Mouse (Mus musculus): ENCODE results near the gene Lhfpl2. TPM values are rescaled to one million over a fixed set of nuclear protein-coding genes. Genes with fewer than 3 reads are reported as not detected.

Gene Lhfpl2
- total RNA-seq, 1 experiment from 2014 or later, result not detected

DNA sequence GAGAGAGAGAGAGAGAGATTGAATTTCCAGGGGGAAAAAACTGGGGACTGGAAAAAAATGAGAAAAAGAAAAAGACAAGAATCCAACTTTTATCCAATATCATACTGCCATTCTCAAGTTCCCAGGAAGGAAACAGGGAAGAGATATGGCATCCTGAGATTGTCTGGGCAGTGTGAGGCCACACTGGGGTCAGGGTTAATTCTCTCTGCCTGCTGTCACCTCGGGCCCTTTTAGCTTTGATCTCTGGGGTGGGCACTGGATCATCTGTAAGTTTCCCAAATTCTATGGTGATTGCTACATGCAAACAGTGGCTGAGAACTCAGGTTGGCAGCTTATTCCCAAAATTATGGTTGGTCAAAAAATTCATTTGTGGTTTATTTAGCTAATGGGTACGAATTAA, 33.8 kb downstream of the Lhfpl2 start:
- ATAC-seq (replicated peaks; ENCODE audit: insufficient number of reproducible peaks, low FRiP score, low TSS enrichment, poor library complexity, severe bottlenecking), result no peak

DNA sequence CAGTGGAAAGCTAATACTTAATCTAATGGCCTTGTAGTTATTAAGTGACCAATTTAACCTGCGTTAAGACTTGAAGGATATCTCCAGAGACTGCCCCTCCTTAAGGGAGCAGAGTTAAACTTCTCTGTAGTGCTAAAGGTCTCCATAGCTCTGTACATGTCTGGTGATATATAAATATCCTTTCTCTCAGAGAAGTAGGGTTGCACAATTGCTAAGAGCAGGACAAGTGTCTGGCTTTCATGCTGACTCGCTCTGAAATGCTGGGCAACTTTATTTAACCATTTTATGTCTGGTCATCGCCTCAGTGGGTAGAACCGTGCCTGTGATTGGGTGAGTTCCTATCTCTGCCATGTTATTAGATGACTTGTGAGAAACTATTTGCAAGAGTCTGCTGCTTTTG, 36.6 kb downstream of the Lhfpl2 start:
- ATAC-seq (replicated peaks; ENCODE audit: insufficient number of reproducible peaks, low FRiP score, low TSS enrichment, poor library complexity, severe bottlenecking), result no peak

DNA sequence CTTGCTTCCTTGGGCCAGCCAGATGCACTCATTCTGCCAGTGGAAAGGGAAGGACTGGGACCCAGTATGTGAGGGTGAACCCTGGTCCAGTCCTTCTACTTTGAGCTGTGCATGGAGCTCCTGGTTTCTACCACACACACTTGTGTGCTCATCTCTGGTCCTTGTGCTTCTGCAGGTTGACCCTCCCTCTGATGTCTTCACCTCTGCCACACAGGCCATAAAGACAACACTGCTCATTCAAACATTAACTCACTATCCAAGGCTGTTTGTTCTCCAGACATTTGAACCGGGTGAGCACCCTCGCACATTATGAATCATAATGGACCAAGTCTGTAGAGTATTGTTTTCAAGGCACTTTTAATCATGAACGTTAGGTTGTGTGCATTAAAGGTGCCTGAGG, 37.0 kb downstream of the Lhfpl2 start:
- ATAC-seq (replicated peaks; ENCODE audit: insufficient number of reproducible peaks, low FRiP score, low TSS enrichment, poor library complexity, severe bottlenecking), result no peak

DNA sequence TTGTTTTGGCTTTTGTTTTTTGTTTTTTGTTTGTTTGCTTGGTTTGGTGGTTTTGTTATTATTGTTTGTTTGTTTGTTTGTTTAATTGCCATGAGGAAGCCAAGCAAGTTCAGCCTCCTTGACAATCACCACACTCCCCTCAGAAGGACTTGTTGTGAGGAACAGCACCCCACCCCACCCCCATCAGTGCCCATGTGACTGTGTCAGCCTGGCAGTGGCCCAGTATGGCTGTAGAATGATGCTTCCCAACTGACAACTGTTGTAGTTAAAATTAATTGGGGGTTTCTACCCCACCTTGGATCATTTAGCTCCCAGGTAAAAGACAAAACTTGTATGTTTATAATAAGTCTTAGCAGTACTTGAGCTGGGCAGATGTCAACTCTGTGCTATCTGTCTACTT, 37.6 kb downstream of the Lhfpl2 start:
- no peak for ATAC-seq (replicated peaks; ENCODE audit: insufficient number of reproducible peaks, low FRiP score, low TSS enrichment, poor library complexity, severe bottlenecking)

DNA sequence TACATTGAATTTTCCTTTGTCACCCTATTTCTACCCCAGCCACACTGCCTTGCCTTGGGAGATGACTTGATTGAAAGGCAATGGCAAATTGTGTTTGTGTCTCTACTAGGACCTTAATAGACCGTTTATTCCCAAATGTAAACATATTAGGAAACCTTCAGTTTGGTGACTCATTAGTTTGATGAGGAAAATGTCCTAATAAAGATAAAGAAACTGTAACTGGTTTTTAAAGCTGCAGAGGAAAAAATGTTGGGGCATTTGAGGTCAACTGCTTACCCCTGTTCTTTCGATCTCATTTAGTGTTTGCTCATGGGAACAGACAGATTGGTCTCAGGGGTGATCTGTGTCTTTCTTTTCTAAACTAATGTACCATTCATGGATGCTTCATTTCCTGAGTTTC, 40.1 kb downstream of the Lhfpl2 start:
- no peak for ATAC-seq (replicated peaks; ENCODE audit: insufficient number of reproducible peaks, low FRiP score, low TSS enrichment, poor library complexity, severe bottlenecking)

DNA sequence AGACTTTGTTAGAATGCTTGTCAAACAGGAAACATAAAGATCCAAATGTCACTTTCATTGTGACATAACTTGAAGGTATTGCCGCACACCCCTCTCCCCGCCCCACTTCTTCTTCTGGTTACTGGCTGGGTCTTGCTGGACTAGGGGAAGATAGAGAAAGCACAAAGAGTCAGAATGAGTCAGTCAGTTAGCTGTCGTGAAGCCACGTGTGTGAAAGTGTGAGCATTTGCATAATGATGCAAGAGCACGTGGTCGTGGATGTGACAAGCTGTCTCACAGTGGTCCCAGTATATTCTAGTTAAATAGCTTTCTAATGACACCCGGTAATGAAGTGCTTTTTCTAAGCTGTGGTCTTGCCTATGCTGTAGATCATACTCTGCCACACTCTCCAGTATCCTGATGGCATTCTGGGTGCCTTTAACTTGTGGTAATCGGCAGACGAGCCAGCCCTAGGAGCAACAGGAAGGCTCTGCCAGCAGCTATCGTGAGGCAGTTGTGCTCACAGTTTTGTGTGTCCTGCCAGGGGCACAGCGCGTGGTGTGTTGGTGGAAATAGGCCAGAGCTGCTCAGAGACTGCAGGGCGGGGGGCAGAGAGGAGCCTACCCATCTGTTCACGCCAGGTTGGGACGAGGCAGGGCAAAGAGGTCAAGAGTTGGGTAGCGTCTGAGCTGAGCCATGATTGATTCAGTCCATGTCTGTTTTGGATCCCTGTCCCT, 40.9 kb downstream of the Lhfpl2 start:
- peak; percentile 95 for ATAC-seq (replicated peaks; ENCODE audit: insufficient number of reproducible peaks, low FRiP score, low TSS enrichment, poor library complexity, severe bottlenecking)

DNA sequence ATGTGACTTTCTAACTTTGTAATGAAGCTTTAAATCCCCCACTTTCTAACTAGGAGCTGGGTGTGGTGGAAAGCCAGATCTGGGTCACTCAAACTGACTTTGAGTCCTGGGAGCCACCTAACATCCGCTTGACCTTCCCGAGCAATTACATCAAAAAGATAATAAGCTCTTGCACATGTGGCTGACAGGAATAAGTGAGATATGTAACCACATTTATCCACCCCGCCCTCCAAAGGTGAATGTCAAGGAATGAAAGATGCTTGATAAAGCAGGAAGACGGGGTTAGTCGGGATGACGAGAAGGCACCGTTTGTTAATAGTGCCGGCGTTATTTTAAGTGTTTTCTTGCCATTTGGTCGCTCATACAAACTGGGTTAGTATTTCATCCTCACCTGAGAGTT, 41.5 kb downstream of the Lhfpl2 start:
- ATAC-seq (replicated peaks; ENCODE audit: insufficient number of reproducible peaks, low FRiP score, low TSS enrichment, poor library complexity, severe bottlenecking), result no peak

DNA sequence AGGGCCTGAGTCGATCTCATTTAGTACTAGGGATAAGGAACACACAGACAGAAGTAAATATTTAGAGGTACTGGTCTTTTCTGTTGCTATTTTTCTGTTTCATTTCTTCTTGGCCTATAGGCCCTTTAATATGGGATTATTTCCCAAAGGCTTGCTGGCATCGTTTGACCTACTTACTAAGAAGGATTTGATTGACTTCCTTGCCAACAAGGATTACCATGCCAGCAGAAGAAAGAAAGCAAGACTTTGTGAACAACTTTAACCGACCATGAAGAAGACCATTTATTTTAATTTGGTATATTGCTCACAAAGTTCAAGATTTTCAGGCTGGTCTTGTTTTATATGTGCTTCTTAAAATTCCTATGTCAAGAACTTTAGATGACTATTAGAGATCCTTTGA, 42.8 kb downstream of the Lhfpl2 start:
- no peak for ATAC-seq (replicated peaks; ENCODE audit: insufficient number of reproducible peaks, low FRiP score, low TSS enrichment, poor library complexity, severe bottlenecking)

DNA sequence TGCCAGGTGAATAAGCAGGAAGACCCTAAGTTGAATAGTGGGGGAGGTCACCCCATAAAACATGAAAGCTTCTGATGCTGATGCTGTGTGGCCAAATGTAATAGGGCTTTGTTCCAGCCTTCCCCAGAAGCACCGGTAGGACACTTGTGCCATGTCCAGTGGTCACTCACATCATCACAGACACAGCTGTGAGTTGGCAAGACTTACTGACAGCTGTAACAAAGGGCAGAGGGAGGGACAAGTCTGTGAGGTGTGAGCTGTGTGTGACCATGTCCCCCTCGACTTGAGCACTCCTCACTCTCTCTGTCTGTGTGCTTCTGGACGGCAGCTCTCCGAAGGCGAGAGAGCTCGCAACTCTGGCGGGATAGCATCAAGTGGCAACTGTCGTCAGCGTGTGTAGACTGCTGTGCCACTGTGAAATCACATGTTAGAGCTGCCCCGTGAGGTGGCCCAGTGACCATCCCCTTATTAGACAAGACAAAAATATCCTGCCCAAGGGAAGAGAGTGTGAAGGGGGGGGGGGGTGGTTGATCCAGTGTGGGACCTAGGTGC, 43.5 kb downstream of the Lhfpl2 start:
- no peak for ATAC-seq (replicated peaks; ENCODE audit: insufficient number of reproducible peaks, low FRiP score, low TSS enrichment, poor library complexity, severe bottlenecking)

DNA sequence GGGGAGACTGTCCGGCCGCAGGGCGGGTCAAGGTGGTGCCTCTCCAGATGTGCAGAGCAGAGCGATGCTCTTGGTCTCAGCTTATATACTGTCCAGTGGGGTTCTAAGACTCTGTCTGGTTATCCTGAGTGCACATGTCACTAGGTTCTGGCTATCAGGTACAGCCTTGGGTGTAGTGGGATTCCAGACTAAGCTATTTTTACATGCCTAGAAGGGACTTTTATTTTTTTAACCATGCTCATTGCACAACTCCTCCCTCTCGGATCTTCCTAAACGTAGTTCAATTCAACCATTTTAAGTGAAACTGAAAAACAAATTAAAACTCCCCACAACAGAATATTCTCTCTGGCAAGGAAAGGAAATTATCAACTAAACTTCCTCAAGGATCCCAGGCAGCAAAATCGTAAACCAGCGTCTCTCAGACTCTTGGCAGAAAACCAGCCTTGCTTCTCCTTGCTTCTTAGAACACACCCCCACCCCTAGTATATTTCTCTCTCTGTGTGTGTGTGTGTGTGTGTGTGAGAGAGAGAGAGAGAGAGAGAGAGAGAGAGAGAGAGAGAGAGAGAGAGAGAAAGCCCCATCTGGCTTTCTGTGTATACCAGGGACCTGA, 47.4 kb downstream of the Lhfpl2 start:
- no peak for ATAC-seq (replicated peaks; ENCODE audit: insufficient number of reproducible peaks, low FRiP score, low TSS enrichment, poor library complexity, severe bottlenecking)

DNA sequence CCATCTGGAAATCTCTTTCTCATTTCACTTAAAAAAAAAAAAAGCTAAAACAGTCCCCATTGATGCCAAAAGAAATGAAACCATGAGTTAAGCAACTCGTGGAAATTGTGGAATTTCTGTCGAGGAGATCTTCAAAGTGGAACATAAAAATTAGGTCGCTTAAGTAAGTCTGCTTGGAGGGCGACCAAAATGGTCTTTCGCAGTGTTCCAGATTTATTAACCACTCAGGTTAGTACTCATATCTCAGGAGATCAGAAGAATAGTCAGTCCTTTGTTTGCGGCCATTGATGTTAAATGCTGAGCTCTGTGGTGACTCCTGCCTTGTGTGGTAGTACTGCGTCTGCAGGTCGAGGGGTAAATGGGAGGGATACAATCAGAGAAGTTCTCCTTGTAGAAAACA, 48.8 kb downstream of the Lhfpl2 start:
- no peak for ATAC-seq (replicated peaks; ENCODE audit: insufficient number of reproducible peaks, low FRiP score, low TSS enrichment, poor library complexity, severe bottlenecking)

DNA sequence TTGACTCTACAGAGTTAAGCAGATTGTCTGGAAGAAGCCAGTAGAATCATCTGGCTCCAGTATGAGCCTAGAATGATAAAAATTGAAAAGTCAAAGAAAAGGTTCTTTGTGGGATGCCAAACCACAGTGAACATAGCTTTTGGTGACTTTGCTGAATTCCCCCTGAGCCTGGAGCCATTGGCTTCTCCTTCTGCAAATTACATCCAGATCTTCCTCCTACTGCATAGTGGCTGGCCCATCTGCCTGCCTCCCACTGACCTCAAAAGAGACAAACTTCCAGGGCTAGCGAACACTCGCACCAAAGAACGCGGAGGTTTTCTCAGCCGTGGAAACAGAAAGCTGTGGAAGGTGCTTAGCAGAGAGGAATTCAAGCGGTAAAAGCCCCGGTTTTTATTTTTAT, 49.4 kb downstream of the Lhfpl2 start:
- no peak for ATAC-seq (replicated peaks; ENCODE audit: insufficient number of reproducible peaks, low FRiP score, low TSS enrichment, poor library complexity, severe bottlenecking)

DNA sequence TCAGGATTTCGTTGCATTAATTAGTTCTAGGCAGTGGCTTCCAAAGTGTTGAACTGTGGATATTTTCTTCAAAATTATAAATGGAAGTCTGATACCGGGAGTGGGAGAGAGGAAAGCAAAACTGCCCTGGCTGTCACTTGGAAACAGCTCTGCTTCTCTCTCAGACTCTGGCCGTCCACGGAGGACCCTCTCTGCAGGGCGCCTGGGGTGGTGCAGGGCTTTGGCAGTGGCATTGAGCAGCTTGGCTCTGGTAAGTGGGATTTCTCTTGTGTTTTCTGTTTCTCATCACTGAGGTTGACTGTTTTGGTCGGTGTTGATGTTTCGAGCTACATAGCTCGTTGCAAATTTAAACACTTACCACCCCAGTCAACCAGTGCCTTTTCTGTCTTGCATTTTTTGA, 53.0 kb downstream of the Lhfpl2 start:
- ATAC-seq (replicated peaks; ENCODE audit: insufficient number of reproducible peaks, low FRiP score, low TSS enrichment, poor library complexity, severe bottlenecking), result no peak

DNA sequence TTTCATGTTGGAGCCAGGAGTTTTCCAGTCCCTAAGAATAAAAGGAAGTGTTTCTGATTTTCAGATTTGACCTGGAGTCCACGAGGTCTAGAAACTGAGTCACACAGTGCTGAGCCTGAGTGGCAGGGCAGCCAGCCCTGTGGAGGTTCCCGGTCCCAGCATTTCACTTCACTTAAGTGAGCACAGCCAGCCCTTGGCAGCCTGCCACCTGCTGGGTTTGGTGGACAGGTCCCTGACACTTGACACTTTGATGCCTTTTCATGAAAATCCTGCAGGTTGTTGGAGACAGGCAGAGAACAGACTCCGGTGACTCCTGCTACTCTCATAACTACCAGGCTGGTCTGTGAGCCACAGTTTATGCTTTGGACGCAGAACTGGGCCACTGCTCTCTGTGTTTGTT, 57.9 kb downstream of the Lhfpl2 start:
- no peak for ATAC-seq (replicated peaks; ENCODE audit: insufficient number of reproducible peaks, low FRiP score, low TSS enrichment, poor library complexity, severe bottlenecking)

DNA sequence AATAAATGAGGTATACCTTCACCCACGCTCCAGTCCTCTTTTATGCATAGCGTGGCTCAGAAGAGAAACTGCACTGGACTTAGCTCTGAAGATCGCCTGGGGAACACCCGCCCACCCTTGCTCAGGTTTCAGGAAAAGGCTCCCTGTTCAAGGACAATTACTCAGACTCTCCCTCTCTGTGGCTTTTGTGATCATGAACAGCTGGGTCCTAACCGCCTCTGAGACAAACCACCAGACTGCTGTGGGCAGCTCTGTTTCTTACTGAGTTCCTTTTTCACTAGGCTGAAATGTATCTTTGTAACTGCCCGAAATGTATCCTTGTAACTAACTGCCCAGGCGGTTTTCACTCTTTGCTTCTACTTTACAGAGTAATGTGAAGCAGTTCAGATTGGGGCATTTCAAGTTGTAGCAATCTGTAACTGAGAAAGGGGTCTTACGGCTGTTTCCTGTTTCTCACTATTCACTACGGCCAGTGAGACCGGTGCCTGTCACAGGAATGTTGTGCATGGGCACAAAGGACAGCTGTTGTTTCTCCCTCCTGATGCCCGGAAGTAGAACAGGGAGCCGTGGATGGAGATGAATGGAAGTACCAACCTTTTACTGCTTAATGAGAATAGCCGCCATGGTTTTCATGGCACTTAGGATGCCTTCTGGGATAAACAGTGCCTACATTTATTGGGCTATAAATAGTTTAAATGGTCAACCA, 59.3 kb downstream of the Lhfpl2 start:
- ATAC-seq (replicated peaks; ENCODE audit: insufficient number of reproducible peaks, low FRiP score, low TSS enrichment, poor library complexity, severe bottlenecking), result no peak

DNA sequence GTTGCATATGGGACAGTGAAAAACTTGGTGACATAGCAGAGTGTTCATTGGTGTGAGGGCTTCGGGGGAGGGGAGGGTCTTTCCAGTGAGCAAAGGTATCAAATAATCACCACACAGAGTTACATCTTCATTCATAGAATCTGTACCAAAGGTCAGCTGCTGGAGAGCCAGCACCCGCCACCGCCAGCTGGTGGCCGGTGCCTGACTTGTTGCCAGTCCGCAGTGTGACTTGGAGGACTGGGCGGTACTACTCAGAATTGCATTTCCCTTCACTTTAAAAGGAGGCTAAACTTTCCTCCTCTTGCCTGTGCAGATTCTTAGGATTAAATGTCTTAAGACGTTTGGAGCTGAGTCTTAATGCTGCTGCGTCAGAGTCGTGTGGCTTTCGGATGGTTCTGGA, 59.9 kb downstream of the Lhfpl2 start:
- ATAC-seq (replicated peaks; ENCODE audit: insufficient number of reproducible peaks, low FRiP score, low TSS enrichment, poor library complexity, severe bottlenecking), result no peak

DNA sequence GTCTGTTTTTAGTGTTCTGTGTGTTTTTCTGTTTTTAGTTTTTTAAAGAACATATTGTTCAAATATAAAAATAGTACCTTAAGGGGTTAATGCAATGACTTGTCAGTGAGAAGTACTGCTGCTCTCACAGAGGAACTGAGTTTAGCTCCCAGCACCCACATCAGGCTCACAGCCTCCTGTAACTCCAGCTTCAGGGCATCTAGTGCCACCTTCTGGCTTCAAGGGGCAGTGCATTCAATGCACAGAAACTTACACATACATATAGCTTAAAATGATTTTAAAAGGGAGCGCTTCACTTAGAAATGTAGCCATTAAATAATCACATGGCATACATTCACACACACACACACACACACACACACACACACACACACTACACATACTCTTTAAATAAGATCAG, 60.5 kb downstream of the Lhfpl2 start:
- no peak for ATAC-seq (replicated peaks; ENCODE audit: insufficient number of reproducible peaks, low FRiP score, low TSS enrichment, poor library complexity, severe bottlenecking)

DNA sequence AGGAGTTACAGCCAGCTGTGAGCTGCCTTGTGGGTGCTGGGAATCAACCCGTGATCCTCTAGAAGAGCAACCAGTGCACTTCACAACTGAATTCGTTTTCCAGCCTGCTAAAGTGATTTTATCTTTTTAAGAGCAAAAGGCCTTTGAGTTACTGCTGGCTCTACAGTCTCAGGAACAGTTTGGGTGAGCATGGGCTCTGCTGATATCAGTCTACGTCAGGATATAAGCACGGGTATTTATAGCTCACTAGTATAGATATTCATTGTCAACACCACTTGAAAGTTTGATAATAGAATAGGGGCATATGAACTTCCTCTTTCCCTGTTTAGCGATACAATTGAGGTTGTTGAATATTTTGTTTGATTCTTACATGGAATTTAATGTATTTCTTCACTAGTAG, 61.7 kb downstream of the Lhfpl2 start:
- no peak for ATAC-seq (replicated peaks; ENCODE audit: insufficient number of reproducible peaks, low FRiP score, low TSS enrichment, poor library complexity, severe bottlenecking)

DNA sequence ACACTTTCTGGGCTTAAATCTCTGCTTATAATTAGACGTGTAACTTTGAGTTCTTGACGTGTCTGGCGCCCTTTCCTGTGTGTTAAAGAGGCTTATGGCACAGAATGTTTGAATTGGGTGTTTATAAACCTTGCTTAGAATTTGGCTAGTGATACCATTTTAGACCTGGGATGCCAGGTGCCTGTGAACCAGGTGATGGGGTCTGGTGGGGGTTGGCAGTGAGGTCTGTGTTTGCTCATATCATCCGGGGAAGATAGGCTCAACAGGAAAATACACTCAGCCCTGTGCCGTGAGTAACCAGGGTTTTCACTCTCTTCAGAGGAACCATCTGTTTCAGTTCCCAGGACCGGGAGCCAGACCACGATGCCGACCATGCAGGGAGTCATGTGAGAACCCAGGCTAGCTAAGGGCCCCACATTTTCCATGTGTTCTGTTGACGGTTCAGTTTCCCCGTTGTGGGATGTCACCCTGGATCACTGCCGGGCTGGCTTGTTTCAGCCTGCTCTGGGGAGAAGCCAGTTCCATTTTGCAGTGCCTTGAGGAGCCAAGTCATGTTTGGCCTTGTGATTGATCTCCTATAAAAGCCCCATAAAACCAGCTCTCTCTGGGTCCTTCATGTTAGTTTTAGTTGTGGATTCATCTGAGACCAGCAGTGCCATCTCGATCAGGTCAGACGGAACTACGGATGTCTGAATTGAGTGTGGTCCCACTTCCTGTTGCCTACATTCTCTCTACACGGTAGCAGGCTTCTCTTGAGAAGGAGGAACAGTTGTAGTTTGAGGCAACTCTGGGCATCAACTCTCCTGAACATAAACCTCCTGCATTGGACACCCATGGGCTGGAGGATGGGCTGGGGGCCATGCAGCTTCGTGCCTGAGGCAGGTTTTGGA, 65.4 kb downstream of the Lhfpl2 start:
- ATAC-seq (replicated peaks; ENCODE audit: insufficient number of reproducible peaks, low FRiP score, low TSS enrichment, poor library complexity, severe bottlenecking), result no peak

Measured in monocyte, adult 5-6 weeks (primary cell).